Mouse (Mus musculus): ENCODE measurements around the gene Tmc4.
"Not testable (repeated sequence)": the region's sequence is repeated elsewhere in the genome, so short reads cannot be mapped to it uniquely, and the experiment has no call there.

The Tmc4 gene

GRCm38 (mm10) chr7:3677342-3677741 lies at the start of gene Tmc4:
TSS of gene Tmc4 (minus strand) at chr7:3677553.
- DNase-seq (ENCODE audit: low spot score in 2 of 2), result no peak

- not testable (repeated sequence) for DNase-seq (ENCODE audit: low spot score in 2 of 2)
Observed at GRCm38 (mm10) chr7:3725459-3725858, 48.1 kb upstream of the Tmc4 start.

GRCm38 (mm10) chr7:3720268-3720667 lies 42.9 kb upstream of the Tmc4 start, which contains the start of gene Pirb:
TSS of gene Pirb (minus strand) at chr7:3720391.
- DNase-seq (ENCODE audit: low spot score in 2 of 2), result not testable (repeated sequence)

- DNase-seq (ENCODE audit: low spot score in 2 of 2), result peak in 1 of 2 experiments; percentile 4
Observed at GRCm38 (mm10) chr7:3715249-3715648, 37.9 kb upstream of the Tmc4 start.

- no peak for DNase-seq (ENCODE audit: low spot score in 2 of 2)
Observed at GRCm38 (mm10) chr7:3712264-3712942, 35.0 kb upstream of the Tmc4 start.

- no peak for DNase-seq (ENCODE audit: low spot score in 2 of 2)
Observed at GRCm38 (mm10) chr7:3709000-3709399, 31.6 kb upstream of the Tmc4 start.

GRCm38 (mm10) chr7:3708447-3708980 lies 31.2 kb upstream of the Tmc4 start:
- DNase-seq (ENCODE audit: low spot score in 2 of 2), result not testable (repeated sequence)

- DNase-seq (ENCODE audit: low spot score in 2 of 2), result no peak
Observed at GRCm38 (mm10) chr7:3707568-3708413, 30.4 kb upstream of the Tmc4 start.

GRCm38 (mm10) chr7:3707027-3707426 lies 29.7 kb upstream of the Tmc4 start:
- no peak for DNase-seq (ENCODE audit: low spot score in 2 of 2)

GRCm38 (mm10) chr7:3706343-3706934 lies 29.1 kb upstream of the Tmc4 start:
- DNase-seq (ENCODE audit: low spot score in 2 of 2), result no peak

- DNase-seq (ENCODE audit: low spot score in 2 of 2), result no peak
Observed at GRCm38 (mm10) chr7:3705911-3706310, 28.6 kb upstream of the Tmc4 start.

- not testable (repeated sequence) for DNase-seq (ENCODE audit: low spot score in 2 of 2)
Observed at GRCm38 (mm10) chr7:3705461-3705860, 28.1 kb upstream of the Tmc4 start.

GRCm38 (mm10) chr7:3704475-3704874 lies 27.1 kb upstream of the Tmc4 start:
- no peak for DNase-seq (ENCODE audit: low spot score in 2 of 2)

GRCm38 (mm10) chr7:3703879-3704441 lies 26.6 kb upstream of the Tmc4 start, which contains the start of gene Rps9:
TSS of gene Rps9 (plus strand) at chr7:3703993.
- DNase-seq (ENCODE audit: low spot score in 2 of 2), result peak; percentile 96 to 97

- no peak for DNase-seq (ENCODE audit: low spot score in 2 of 2)
Observed at GRCm38 (mm10) chr7:3703148-3703878, 26.0 kb upstream of the Tmc4 start.

GRCm38 (mm10) chr7:3698471-3698870 lies 21.1 kb upstream of the Tmc4 start:
- DNase-seq (ENCODE audit: low spot score in 2 of 2), result no peak

- not testable (repeated sequence) for DNase-seq (ENCODE audit: low spot score in 2 of 2)
Observed at GRCm38 (mm10) chr7:3694949-3695305, 17.6 kb upstream of the Tmc4 start.

- peak in 1 of 2 experiments; percentile 35 for DNase-seq (ENCODE audit: low spot score in 2 of 2)
Observed at GRCm38 (mm10) chr7:3694076-3694948, 17.0 kb upstream of the Tmc4 start.

GRCm38 (mm10) chr7:3693809-3694075 lies 16.4 kb upstream of the Tmc4 start:
- no peak for DNase-seq (ENCODE audit: low spot score in 2 of 2)
